Mouse (Mus musculus) layer of hippocampus, adult 18-20 months (tissue): ENCODE measurements around the gene Ctla4. TPM values are rescaled to one million over a fixed set of nuclear protein-coding genes. Genes with fewer than 3 reads are reported as not detected.

Source experiments
- DNase-seq, 2 experiments: peaks; one replicate each; pipeline ENCODE4 v3.0.0; 2022; ENCODE audit warnings: low spot score in 2 of 2
- total RNA-seq, 2 experiments: library from RNA; stranded (reverse); gene quantifications; 2 replicates each; pipeline ENCODE4 v1.2.3; 2021

The Ctla4 gene
- total RNA-seq, 2 experiments from 2014 or later = not detected

- DNase-seq = no peak
Measured at GRCm38 (mm10) chr1:60960451-60960850, 73.7 kb downstream of the Ctla4 start.

GRCm38 (mm10) chr1:60961080-60961479, 74.3 kb downstream of the Ctla4 start:
- peak; percentile 36 to 77 for DNase-seq

- no peak for DNase-seq
Measured at GRCm38 (mm10) chr1:60962095-60962494, 75.3 kb downstream of the Ctla4 start.

Other genes starting within 250 kb of the Ctla4 start
- gene Cd28, start 170.2 kb upstream of the Ctla4 start, total RNA-seq = under 1 TPM in 1 of 2 experiments, not detected in 1; 0.12 TPM
- gene Icos, start 90.9 kb downstream of the Ctla4 start, total RNA-seq = not detected